Mouse (Mus musculus) urinary bladder, adult 2 months (tissue): Measurements from ENCODE around the gene Brd1. TPM values are rescaled to one million over a fixed set of nuclear protein-coding genes. Genes with fewer than 3 reads are reported as not detected.

ENCODE experiments used
- DNase-seq: peaks from one replicate; pipeline ENCODE4 v3.0.0; 2022; ENCODE audit warnings: low spot score
- polyA plus RNA-seq: library from polyadenylated mRNA; depleted of rRNA; stranded (reverse); fragments of >200 nt; gene quantifications from 2 replicates; pipeline ENCODE4 v1.2.3, GENCODE M21; 2012; rRNA removed

Brd1 gene
- polyA plus RNA-seq, 1 experiment = 13.7 TPM

DNA sequence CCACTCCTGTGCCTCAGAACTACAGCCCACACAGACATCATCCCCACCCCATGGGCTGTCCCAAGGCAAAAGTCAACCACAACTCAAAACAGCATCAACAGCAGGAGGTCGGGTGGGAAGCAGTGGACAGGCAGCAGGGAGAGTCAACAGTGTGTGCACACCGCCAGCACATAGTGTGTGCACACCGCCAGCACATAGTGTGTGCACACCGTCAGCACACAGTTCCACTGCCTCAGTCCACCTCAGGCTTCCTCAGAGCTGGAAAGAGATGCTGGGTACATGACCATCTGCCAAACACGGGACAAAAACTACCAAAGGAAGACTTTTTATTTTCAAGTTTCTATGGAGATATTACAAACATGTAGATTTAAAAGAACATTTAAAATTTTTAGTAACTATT, 47.3 kb downstream of the Brd1 start:
- DNase-seq = no peak

DNA sequence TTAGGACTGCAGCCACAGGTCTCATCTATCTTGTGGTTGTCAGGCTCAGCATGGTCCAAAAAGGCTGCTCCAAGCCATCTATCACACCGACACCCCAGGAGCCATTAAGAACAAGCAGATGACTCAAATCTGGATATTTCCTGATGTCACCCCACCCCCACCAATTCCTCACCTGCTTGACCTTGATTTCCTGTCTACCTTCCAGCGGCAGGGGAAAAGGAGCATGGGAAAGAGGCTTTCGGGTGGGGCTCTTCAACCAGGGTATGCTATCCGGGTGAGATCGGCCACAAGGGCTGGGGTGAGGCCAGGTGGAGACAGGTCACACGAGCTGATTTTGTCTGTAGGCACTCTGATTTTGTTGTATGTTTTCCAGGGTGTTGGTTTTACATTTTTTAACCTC, 50.0 kb downstream of the Brd1 start:
- DNase-seq = no peak

DNA sequence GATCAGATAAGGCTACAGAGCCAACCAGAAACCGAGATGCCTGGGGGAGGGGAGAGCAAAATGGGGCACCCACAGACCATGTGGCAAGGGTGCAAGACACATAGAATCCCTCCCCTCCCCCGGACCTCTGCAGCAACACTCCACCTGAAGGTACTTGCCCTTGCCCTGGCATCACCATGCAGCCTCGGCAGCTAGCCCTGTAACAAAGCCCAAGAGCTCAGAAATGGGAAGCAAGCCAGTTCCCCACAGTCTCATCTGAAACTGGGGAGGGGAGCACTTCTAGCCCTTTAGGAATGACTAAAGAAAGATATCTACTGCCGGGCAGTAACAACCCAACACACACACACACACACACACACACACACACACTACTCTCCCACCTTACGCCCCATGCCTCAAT, 53.1 kb downstream of the Brd1 start:
- DNase-seq = no peak

DNA sequence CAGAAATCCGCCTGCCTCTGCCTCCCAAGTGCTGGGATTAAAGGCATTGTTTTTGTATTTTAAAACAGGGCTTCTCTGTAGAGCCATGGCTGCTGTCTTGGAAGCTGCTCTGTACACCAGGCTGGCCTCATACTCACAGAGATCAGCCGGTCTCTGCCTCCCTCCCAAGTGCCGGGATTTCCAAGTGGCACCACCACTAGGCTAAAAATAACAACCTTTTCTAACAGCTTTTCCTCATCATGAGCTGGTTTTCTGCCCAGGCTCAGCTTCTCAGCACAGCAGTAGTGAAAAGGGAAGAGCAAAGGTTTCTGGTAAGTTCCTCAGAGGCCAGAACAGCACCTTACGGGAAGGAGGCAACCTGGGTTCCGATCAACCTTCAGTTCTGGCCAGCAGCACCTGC, 56.5 kb downstream of the Brd1 start:
- DNase-seq = no peak

DNA sequence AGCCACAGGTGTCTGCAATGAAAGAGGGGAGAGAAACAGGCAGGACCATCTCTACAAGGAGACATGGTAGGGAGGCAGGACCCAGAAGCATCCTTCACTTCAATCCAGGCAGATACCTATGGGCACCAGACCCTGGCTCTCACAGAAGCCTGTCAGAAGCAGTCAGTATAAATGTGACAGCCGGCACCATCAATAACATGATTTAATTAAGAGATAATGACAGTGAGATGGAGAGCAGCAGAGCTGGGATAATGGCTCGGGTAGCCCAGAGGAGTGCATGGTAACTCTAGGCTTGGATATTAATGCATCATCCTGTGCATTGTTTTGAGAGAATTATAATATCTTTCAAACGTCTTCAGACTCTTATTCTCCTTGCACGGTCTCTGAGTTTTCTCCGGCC, 58.0 kb downstream of the Brd1 start:
- no peak for DNase-seq

DNA sequence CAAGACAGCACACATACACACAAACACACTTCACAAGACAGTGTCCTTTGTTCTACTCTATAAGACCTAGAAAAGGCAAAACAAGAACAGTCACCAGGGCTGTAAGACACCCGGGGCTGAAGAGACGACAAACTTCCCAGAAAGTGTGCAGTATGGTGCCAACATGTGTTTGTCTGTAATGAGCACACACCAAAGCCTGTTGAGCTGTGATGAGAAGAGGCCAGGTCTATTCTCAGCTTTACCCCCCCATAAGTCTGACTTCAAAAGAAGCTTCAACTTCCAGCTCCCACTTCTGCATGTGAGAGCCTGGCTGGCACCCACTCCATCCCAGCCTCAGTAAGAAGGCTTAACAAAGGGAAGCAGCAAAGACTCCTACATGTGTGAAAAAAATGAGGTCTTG, 65.3 kb downstream of the Brd1 start:
- no peak for DNase-seq

DNA sequence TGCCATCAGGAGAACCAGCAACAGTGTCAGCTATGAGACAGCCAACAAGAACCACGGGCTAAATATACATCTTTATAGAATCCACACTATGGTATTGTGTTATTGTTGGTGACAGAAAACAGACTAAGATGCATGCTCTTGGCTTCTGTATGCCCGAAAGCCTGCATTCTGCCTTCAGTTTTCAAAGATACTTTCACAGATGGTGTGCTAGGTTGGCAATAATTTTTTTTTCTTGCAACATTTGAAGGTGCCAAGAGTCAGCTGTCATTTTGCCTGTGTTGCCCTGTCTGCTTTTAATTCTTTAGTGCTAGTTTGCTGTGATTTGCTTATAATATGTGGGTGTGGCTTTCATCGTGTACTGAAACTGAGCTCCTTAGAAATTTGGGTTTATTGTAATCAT, 66.4 kb downstream of the Brd1 start:
- no peak for DNase-seq

DNA sequence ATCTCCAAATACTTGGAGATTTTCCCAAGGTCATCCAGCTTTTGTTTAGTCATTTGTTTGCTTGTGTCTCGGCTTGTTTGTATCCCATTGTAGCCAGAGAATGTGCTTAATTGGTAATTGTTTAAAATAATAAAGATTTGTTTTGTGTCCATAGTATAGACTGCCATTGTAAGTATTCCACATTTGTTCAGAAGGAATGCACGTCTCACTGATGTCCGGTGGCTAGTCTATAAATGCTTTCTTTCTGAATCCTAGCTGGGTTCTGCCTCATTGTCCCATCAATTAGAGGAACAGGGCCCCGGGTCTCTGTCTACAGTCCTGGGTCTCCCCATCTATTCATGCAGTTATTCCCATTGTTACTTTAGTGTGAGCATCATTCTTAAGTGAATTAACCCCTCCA, 68.2 kb downstream of the Brd1 start:
- DNase-seq = no peak

DNA sequence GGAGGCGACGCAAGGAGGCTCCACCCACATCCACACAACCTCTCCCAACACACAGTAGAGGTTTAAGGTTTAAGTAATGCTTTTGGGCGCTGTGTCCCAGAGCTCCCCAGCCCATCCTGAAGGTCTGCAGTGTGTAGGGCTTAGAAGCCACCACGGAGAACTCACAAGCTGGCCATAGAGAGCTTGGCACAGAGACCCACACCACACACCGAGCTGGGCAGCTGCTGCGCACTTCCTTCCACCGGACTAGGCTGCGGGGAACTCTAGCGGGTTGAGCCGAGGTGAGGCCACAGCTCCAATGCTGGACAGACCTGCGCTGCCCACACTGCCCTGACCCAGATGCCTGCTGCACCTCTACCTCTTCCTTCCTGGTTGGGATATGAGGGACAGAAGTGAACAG, 71.0 kb downstream of the Brd1 start:
- DNase-seq = no peak

DNA sequence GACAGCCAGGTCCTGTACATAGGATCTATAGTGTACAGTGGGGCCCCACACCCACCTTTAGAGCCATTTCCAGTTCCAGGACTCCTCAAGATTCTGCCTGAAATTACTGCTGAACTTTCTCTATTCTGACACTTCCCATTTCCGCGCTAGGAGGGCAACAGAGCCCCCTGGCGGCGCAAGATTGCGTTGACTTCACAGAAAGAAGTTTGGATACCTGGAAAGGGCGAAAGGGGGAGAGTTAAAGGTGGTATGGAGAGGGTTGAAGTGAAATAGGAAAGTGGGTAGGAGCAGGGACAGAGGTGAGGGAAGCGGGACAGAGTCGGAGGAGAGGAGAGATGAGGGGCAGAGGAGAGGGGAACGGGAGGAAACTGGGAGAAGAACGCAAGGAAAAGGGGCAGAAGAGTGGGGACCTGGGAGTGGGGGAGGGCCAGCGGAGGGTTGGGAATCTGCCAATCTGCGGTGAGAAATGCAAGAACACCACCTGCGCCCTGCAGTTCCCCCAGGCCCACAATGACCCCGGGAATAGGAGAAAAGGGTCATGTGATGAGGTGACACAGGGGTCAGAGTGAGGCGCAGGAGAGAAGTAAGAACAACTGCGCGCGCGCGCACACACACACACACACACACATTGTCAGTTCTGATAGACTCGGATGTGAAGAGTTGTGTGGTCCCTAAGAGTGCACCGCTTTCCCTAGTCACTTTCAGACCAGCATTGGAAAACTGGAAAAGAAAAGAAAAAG, 71.8 kb downstream of the Brd1 start:
- DNase-seq = no peak

DNA sequence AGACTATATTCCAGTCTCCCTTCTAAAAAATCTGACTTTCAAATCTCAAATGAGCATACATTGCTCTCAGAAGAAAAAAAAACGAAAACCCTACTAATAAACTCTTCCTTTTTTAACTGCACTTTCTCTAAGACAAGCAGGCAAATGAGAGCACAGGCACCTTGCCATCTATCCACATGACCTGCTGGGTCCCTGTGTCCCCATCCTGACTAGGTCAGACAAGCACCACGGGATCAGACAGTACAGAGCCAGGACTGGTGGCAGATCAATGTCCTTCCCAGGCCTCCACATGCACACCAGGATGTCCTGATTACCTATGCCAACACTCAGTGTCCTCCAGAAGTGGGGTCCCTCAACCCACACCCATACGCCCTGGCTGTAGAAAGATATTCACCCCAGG, 72.4 kb downstream of the Brd1 start:
- no peak for DNase-seq

DNA sequence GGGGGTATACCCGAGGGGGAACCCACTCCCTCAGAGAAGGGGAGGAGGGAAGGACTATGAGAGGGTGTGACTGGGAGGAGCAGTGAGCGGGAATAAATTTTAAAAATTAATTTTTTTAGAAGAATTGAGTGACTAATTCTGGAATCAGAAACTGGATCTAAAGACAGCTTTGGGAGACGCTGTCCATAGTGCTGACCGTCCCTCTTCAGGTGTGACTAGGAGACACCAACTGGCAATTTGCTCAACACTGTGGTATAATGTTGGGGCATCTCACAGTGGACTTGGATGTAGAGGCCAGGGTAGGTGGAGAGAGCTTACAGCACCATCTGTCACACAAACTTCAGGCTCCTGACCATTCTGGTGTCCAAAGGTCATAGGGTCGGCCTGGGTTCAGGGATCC, 82.0 kb downstream of the Brd1 start:
- no peak for DNase-seq

DNA sequence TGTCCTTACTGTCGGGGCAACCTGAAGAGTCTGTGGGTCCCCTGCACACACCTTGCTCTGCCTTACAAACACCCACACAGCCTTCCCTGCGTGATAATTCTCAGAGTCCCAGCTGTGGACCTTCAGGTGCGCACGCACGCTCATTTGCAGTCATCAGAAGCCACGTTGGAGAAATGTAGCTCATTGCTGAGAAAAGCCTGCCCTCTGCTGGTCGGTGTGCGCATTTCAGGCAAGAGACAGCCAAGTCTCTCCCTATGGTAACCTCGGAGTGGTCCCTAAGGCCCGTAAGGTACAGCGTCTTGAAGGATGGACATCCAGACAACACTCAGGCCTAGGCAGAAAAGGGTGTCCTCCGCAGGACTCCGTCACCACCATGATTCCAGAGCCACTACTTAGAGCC, 83.0 kb downstream of the Brd1 start:
- peak; percentile 37 for DNase-seq

Other genes starting within 250 kb of the Brd1 start
- not detected in 2 replicates for gene Zdhhc25, start 133.9 kb downstream of the Brd1 start, polyA plus RNA-seq
- 3.2 and 4.1 TPM in 2 replicates for gene Zbed4, start 17.4 kb upstream of the Brd1 start, polyA plus RNA-seq
- gene Alg12, start 85.1 kb upstream of the Brd1 start, polyA plus RNA-seq = 16.3 TPM in 2 replicates
- gene Creld2, start 85.4 kb upstream of the Brd1 start, polyA plus RNA-seq = 31.0 and 36.2 TPM in 2 replicates
- gene Pim3, start 128.0 kb upstream of the Brd1 start, polyA plus RNA-seq = 11.7 and 12.4 TPM in 2 replicates
- not detected in 2 replicates for gene Ttll8, start 220.2 kb upstream of the Brd1 start, polyA plus RNA-seq
- 0.01 TPM in 1 of 2 replicates, not detected in the other for gene Mlc1, start 244.8 kb upstream of the Brd1 start, polyA plus RNA-seq
- 0.03 TPM in 1 of 2 replicates, not detected in the other for gene Mov10l1, start 248.7 kb upstream of the Brd1 start, polyA plus RNA-seq